Mouse (Mus musculus): ENCODE results near the gene Klk1b24.

DNA sequence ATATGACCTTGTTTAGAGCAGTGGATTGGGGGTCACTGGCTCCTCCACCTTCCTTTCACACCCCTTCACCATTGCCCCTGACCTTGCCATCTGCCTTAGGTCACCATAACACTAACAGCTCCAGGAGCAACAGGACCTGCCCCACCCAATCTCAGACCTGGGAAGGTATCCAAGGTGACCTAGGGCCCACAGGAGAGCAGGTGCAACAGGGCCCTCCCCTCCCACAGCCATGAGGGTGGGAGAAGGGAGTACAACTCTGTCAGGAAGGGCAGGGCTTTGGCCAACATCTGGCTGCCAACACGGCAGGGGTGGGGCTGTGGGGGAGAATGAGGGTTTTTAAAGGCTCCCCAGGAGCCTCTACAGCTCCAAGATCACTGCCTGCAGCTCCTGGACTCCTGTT lies 37.0 kb downstream of the Klk1b24 start, which contains the start of gene Klk1:
- TF ChIP-seq CTCF (IDR thresholded peaks at IDR 0.05; ENCODE audit: low read depth, low read length): no peak
- no peak for TF ChIP-seq POLR2A (IDR thresholded peaks at IDR 0.05; ENCODE audit: borderline replicate concordance, low read depth, low read length)

Data from bone marrow macrophage, adult 2 months (primary cell).